Mouse (Mus musculus): ENCODE results near the gene Plb1.

The Plb1 gene

DNA sequence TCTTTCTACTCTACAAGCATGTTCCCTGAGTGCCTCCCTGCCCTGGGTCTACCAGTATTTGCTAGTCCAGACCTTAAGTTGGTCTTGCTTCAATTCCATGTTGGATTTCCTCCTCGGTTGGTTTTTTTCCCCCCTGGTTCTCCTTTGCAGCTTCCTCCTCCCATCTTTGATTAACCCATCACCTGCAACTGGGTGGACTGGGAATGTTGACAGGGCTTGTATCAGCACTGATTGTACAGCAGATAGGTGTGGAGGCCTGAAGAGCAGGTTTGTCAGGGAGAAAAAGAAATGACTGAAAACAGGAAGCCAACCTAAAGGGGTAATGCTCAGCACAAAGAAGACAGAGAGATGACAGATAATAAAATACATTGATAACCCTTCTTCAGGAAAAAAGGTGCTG lies 104.8 kb downstream of the Plb1 start:
- DNase-seq = no peak

DNA sequence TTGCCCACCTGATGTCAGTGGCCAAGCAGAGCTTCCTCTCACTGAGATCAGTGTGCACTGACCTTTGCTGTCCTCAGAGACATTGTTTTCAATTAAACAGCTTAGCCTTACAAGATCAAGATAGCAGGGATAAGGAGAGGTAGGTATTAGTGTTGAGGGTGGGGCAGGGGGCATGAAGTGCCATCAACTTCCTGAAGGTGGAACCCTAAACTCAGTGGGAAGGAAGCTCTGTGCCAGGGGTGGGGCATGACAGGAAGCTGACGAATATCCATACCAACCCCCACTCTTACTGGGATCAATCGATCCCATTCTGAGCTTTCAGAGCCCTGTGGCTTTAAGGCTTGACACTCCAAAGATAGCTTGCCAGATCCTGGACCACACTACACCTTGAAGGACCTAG lies 105.8 kb downstream of the Plb1 start:
- DNase-seq = peak; percentile 55

GRCm38 (mm10) chr5:32338766-32339165 lies 106.3 kb downstream of the Plb1 start:
- DNase-seq = no peak

DNA sequence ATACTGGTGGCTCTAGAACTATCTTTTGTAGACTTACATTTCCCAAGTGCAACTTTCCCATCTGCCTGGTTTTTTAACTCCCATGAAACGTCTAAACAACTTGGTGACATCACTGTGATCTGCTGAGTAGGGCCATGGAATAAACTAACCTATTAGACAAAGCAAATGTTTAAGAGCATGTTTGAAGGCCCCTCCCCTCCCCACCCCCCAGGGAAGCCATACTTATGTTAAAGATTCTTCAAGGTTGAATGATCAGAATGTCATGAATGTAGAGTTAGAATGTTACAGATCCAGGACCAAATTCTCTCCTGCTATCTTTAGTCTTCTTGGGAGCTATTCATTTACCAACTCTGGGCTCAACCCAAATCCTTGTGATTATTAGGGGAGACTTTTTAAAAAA lies 107.7 kb downstream of the Plb1 start:
- no peak for DNase-seq

DNA sequence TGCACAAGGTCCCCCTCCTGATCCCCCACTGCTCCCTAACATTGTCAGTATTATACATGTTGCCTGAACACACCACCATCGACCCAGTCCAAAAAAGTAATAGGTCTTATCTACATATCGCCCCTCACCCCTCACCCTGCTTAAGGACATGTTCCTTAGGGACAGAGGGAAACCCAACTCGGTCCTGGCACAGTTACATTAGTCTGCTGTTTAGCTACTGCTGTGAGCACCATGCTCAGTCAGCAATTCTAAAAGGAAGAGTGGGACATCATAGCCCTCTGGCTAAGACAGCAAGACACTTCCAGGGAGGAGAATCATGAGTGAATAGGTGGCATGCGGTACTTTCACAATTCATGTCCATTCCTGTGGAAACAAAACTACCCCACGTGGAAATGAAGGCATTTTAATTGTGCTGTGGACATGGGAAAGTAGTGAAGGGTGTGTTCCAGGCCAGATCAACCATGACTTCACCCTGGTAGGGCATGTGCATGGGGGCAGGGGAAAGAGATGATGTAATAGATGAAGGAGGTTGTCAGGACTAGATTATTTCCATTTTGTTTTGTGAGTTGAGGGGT lies 110.3 kb downstream of the Plb1 start:
- DNase-seq = no peak

- peak; percentile 93 to 95 for DNase-seq
Measured at GRCm38 (mm10) chr5:32346025-32346912, 113.8 kb downstream of the Plb1 start.

- DNase-seq = no peak
Measured at GRCm38 (mm10) chr5:32349718-32350117, 117.2 kb downstream of the Plb1 start.

GRCm38 (mm10) chr5:32350551-32351256 lies 118.2 kb downstream of the Plb1 start:
- no peak for DNase-seq

- DNase-seq = peak; percentile 75 to 83
Measured at GRCm38 (mm10) chr5:32351721-32352465, 119.4 kb downstream of the Plb1 start.

DNA sequence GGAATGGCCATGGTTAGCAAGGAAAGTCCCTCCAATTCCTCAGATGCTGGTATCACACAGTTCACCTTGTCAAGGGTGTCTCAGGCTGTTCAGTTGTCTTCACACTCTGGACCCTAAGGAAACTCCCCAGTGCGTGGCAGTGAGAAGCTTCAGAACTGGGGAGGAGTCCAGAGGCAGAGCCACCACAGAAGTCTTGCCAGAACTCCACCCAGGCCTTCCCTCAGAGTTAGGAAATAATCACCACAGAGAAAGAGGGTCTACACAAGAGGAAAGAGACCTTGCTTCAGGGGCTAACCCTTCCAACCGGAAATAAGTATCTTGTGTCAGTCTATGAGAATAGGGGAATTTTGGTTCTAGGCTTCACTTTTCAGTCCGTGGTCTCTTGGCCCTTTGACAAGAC lies 120.3 kb downstream of the Plb1 start:
- no peak for DNase-seq

DNA sequence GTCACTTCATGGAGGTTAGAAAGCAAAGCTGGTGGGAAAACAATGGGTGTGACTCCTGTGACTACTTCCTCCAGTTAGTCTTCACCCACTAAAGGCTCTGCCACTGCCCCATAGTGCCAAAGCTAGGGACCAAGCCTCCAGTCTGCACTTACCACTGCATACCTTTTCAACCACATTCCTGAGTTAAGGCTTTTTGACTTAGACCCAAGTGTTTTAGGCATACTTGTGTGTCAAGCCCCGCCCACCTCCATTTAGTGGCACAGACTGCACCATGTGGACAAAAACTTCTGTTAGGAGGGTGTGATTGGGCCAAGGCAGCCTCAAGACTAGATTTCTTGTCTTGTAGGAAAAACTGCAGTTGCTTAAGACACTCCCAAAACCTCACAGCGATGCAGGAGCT lies 120.8 kb downstream of the Plb1 start:
- no peak for DNase-seq

GRCm38 (mm10) chr5:32360511-32360910 lies 128.0 kb downstream of the Plb1 start:
- DNase-seq = no peak

- peak; percentile 78 to 87 for DNase-seq
Measured at GRCm38 (mm10) chr5:32361441-32362235, 129.1 kb downstream of the Plb1 start.

DNA sequence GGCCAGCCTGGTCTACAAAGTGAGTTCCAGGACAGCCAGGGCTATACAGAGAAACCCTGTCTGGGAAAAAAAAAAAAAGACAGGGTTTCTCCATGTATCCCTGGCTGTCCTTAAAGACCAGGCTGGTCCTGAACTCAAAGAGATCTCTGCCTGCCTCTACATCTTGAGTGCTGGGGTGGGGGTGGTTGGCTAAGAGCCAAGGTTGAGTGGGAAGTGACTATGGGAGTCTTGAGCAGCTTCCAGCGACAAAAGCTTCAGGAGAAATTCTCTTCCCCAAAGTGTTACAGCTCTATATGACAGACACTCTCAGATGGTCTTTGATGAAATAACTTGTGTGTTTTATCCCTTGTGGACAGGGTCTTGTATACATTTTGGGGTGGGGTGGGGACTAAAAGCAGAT lies 136.9 kb downstream of the Plb1 start:
- DNase-seq = no peak

GRCm38 (mm10) chr5:32371239-32371638 lies 138.7 kb downstream of the Plb1 start:
- DNase-seq = no peak

- no peak for DNase-seq
Measured at GRCm38 (mm10) chr5:32378546-32378945, 146.0 kb downstream of the Plb1 start.

DNA sequence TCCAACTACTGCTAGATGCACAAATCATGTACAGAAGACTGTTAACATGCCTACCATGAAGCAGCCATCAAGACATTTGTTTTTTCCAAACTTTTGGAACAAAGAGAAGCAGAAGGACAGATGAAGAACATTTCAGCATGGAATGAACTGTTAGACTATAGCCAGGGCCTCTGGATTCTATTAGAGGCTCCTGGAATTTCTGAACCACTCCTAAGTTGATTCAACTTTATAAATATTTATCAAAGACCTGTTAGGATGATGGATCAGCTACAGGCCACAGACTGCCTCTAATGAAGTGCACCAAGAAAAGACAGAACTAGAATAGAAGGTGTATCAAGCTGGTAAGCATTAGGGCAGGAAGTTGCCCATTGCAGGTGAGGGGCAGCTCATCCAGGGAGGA lies 156.1 kb downstream of the Plb1 start:
- no peak for DNase-seq

DNA sequence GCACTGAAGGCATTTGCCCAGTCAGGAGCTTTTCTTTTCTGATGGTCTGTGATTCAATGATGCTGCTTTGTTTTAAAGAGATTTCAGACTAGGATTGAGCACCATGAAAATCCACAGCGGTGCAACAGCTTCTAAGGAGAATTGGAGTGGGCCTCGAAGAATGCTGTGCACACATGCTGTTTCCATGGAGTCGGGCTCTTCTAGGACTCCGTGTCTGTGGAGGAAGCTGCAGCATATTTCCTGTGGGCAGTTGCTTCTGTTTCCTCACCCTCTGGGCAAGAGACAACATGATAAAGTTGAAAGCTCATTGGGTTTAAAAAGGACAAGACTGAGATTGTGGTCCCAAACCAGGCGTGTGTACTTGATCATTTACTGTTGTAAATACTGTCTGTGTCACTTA lies 157.8 kb downstream of the Plb1 start:
- DNase-seq = no peak

GRCm38 (mm10) chr5:32392281-32392680 lies 159.8 kb downstream of the Plb1 start:
- DNase-seq = no peak

- DNase-seq = no peak
Measured at GRCm38 (mm10) chr5:32394586-32394985, 162.1 kb downstream of the Plb1 start.

DNA sequence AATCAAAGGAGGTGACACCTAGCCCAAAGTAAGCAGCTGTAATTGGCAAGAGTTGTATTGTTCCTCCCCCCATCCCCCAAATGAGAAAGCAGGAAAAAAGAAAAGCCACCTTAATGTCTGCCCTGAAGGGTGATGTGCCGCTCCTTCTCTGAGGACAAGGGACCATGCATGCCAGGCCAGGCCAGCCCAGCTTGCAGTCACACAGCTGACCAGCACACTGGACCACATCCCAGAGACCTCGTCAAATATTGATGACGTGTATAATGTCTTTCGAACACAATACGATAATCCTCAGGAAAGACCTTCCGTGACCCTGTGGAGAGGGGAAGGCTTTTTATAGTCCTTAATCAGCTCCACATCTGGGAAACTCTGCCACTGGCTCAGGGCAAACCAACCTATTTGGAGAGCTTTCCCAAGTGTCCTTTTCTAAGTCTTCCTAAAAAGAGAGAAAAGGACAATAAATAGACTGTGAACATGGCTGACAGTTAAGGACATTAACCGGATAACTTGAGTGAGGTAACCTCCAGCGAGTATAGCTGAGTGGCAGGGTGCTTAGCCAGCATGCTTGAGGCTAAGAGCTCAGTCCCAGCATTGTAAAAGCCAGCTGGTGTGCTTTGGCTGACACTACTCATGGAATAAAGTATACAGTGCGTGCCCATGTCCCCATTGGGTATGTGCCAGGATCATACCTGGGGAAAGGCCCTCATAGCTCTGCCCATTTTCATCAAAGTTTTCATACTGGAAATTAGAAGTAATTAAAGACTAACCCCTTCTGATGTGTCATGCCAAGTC lies 162.8 kb downstream of the Plb1 start:
- no peak for DNase-seq
